Mouse (Mus musculus): ENCODE measurements at regions not wholly inside any gene's neighbourhood (a gene's known extent, or its start where the extent isn't known, plus 50 kb on each side); places are given as distances from the start of the nearest gene placed in this dataset.

DNA sequence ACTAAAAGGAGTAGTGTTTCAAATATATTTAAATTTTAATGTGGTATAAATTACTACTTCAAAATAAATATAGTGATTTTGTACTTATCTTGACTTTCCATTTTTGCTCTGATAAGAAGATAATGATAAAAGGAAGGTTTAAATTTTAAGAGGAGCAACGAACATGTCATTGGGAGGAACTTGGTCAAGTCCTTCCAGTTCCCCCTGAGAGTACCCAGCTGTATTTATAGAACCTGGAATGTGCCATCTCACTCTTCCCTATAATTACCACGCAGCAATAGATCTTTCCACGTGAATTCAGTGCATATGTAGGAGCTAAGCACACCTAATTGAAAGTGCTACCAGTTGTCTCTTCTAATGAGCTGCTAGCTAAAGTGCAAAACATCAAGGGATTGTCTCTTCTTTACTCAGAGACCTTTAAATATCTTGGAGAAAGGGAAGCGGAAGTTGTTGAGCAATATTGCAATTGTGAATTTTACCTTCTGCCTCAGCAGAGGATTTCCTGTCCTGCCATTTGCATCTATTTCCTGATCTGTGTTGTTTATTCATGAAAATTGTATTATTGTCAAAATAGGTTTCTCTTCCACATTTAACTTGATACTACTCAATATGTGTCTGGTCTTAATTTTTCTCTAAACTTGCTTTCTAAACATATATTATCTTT, 1243.0 kb upstream of the Zeb2 start:
- no peak for DNase-seq (ENCODE audit: low spot score in 2 of 2)

DNA sequence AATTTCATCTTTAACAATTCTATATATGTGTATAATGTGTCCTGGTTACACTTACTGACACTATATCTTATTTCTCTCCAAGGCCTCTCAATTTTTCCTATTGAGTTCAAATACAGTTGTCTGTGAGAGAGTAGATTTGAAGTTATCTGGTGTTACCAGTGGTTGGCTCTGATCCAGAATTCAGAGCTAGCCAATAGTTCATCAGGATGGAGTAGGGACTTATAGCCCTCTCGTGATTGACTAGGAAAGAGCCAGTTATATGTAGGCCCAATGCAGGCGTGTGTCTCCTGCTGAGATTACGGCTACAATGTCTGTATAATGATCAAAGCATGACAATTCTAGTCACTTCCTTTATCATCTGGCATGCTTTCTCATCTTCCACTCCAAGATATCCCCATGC, 1241.0 kb upstream of the Zeb2 start:
- DNase-seq (ENCODE audit: low spot score in 2 of 2): no peak

DNA sequence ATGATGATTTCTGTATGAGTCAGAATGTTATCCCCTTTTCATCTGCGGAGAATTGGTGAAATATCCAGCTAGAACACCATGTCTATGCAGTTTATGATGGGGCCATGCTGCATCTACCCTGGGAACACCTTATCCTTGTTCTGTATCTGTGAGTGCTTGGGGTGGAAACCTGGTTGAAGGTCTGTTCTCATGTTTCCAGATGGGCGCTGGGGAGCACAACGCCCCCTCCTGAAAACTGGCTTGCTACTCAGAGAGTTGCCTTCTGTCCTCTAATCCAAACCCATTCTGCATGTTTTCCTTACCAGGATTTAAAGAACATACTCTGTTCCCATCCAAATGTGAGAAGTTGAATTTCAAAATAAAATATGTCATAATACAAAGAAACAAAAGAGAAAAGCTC, 1239.5 kb upstream of the Zeb2 start:
- peak in 1 of 2 experiments; percentile 14 for DNase-seq (ENCODE audit: low spot score in 2 of 2)

DNA sequence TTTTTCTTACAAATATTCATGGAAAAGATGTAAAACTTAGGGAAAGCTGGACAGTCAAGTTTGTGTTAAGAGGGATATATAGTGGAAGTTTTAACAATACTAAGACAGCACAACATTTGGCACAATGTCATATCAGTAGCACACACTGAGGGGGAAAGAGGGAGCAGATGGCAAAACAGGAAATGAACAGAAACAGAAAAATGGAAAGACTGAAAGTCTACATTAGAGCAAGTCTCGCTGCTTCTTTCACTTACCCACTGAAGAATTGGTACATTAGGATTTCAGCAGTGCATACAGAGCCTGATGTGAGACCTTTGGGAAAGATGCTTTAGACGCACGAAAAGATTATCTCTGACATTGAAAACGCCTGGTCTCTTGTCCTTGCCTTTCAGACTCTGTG, 1223.5 kb upstream of the Zeb2 start:
- DNase-seq (ENCODE audit: low spot score in 2 of 2): no peak

DNA sequence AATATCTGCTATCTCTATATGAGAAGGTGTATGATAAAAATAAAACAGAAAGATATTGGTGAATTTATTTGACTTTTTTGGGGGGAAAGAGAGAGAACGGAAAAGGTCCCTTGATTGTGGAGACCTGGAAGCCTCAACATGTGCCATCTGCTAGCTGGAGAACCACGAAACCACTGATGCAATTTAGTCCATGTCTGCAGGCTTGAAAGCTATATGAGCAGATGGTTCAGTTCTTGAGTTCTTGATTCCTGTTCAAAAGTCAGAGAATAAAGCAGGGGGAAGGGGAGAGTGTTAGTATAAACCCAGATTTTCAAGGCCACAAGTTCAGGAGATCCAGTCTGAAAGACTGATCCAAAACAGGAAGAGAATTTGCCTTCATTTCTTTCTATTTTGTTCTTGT, 1199.5 kb upstream of the Zeb2 start:
- DNase-seq (ENCODE audit: low spot score in 2 of 2): no peak

DNA sequence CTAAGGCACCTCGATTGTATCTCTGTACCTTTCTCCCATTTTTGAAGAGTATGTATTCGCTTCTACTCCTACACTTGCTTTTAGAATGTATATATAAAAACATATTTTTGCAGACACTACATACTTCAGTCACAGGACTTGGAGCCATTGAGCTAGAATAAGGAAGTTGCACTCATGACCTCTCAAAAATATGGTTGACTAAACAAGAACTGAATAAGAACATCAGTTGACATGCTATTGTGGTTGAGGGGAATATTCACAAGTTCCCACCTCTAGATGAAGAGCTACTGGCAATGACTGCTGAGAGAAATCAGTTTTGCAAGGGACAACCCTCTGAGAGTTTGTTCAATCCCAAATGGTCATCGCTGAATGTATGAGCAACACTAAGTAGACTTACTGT, 1198.0 kb upstream of the Zeb2 start:
- no peak for DNase-seq (ENCODE audit: low spot score in 2 of 2)

DNA sequence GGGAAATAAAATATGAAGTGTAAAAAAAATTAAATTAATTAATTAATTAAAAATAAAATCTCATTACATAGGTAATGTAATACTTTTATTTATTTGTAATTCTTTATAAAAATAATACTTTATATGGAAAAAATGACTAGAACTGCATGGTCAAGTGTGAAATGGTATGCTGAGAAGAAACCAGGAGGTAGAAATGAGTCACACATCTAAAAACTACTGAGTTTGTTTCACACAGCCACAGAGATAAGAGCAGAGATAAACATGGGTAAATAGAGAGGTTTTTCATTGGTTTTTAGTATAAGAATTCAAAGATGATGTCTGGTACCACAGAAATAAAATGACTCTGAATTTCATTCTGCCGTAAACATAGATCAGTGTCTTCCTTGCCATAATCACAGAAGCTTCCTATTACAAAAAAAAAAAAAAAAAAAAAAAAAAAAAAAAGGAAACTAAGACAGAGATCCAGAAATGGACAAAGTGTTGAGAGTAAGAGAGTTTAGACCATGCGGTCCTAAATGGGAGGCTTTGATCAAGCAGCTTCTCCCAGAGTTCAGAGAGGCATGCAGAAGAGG, 1190.5 kb upstream of the Zeb2 start:
- no peak for DNase-seq (ENCODE audit: low spot score in 2 of 2)

DNA sequence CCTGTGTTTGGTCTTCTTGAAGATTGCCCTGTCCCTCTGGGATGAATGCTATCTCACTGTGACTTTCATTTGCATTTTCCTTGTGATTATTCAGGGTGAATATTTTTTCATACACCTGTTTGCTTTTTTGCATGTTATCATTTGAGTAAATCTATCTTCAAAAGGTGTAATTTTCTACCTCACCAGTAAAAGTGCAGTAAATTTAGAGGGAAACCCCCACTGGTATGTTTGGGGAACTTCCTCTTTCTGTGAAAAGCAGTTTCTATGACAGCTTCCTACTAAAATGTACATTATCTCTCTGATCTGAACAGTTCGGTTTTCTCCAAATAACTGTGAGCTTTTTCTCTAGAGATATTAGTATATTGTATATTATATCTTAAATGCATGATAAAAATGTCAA, 1185.4 kb upstream of the Zeb2 start:
- no peak for DNase-seq (ENCODE audit: low spot score in 2 of 2)

DNA sequence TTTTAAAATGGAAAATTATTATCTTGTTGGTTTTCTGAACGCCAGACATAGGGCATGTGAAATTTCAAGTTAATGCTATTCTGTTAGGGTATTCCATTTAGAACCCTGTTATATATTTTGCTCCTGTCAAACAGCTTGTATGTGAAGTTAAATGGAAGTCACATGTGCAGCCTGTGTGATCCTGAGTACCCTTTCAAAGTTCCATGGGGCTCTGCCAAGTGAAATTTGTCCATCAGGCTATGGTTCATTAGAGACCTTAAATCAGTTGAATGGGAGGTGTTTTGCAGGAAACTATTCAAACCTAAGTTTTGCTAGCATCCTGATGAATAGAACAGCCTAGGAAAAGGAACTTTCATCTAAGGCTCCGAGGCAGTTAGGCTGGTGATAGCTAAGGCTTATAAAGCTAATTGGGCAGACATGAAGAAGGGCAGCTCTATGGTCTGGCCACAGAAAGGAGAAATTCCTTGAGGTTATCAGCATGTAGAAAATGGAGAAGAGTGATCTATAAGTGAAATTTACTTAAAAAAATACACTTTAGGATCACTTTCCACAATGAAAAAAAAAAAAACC, 1180.2 kb upstream of the Zeb2 start:
- no peak for DNase-seq (ENCODE audit: low spot score in 2 of 2)

DNA sequence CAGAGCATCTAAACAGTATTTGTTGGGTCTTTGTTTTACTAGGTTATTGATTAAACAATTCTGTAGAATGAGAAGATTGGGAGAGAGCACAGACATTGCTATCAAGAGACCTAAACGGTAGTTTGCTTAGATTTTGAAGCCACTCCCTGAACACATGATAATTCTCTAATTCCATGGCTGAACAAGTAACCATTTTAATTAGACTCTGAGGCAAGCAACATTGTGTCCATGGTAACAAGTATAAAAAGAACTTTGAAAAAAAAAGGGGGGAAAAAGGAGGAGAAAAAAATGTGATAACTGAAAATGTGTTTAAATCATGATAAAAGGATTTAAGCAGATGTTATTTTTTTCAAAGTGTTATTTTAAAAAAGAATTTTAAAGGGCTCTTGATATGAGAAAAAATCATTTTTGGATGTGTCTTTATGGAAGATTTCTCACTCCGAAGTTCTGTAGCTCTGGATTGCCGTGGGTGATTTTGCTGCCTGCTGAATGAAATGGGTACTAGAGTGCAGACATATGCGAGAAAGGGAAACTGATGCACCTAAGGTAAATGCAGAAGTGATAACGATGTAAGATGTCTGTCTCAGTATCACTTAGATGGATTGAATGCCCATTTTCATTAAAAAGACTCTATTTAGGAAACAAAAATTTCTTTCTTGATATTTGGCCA, 1166.9 kb upstream of the Zeb2 start:
- peak in 1 of 2 experiments; percentile 29 for DNase-seq (ENCODE audit: low spot score in 2 of 2)

DNA sequence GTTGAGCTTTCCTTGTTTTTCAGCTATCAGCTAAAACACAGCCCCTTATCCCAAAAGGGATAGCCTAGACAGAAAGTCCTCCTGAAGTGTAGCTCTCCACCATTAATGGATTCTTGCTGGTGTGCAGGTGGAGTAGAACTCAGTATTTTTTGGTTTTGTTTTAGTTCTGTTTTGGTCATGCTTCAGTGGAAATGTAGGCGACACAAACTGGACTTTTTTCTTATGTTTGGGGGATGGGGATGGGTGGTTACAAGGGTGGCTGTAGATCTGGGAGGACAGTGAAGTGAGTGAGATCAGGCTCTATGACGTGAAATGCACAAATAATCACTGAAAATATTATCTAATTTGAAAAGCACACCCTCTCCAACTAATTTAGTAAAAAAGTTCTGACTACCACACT, 1163.6 kb upstream of the Zeb2 start:
- no peak for DNase-seq (ENCODE audit: low spot score in 2 of 2)

DNA sequence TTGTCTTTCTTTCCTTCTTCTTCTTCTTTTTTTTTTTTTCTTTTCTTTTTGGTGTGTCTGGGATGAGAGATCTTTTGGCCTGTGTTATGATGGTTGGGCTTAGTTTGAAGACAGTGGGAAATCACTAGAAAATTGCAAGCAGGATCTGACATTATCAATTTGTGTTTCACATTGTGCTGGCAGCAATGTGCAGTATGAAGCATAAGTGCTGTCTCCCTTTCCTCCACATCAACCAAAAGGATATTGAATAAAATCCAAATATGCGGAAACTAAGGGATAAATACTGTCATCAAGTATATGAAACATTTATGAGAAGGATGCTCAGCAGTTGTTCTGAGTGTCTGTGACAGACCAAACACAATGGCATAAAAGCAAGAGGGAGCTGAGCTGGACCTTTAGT, 1144.4 kb upstream of the Zeb2 start:
- no peak for DNase-seq (ENCODE audit: low spot score in 2 of 2)

DNA sequence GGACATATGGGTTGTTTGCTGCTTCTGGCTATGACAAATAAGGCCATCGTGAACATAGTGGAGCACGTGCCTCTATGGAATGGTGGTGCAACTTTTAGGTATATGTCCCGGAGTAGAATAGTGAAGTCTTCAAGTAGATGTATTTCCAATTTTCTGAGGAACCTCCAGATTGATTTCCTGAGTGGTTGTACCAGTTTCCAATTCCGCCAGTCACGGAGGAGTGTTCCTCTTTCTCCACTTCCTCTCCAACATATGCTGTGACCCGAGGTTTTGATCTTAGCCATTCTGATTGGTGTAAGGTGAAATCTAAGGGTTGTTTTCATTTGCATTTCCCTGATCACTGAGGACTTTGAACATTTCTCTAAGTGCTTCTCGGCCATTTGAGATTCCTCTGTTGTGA, 1134.4 kb upstream of the Zeb2 start:
- no peak for DNase-seq (ENCODE audit: low spot score in 2 of 2)

DNA sequence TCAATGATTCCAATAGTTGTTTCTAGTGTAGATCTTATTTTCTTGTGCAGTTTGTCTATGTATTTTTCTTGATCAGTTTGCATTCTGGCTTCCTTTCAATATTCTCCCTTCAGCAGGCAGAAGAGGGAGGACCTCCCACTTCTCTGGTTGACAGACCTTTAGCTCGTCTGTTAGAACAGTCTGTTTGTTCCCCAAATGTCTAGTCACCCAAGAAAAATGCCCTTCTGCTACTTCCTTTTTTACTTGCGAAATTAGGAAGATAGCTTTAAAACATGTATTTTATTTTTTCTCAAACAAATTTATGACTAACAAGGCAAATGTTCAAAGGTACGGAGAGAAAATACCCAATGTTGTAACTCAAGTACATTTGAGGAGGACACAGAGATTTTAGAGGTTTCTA, 1128.5 kb upstream of the Zeb2 start:
- DNase-seq (ENCODE audit: low spot score in 2 of 2): no peak

DNA sequence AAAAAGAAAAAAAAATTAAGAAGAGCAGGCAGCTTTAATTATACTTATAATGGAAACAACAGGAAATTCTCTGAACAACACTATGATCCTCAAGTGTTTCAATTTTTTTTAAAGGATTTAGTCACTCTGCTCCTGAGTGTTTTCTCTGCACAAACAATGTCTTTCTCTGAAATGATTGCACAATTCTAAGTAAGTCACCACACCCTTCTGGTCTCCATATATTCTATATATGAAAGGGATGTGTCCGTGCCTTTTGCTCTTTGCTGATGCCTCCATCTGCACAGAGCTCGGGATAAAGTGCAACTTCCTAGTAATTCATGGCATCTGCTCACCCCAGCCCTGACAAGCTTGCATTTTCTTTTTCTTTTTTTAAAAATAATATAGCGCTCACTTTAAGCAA, 1127.5 kb upstream of the Zeb2 start:
- no peak for DNase-seq (ENCODE audit: low spot score in 2 of 2)

DNA sequence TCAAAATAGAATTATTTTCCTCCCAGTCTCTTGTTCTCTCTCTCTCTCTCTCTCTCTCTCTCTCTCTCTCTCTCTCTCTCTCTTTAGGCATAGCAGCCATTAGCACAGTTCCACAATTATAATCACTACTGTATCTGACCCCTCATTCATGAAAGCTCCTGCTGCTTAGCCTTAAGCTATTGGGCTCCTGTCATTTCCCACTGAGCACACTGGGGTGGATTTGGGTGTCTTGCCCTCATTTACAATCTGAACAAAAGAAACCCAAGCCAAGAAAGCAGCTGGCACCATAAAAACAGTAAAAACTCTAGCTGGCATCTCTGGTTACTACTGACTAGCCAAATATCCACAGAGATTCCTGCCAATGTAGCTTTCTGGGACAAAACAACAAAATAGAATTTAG, 1125.6 kb upstream of the Zeb2 start:
- no peak for DNase-seq (ENCODE audit: low spot score in 2 of 2)

DNA sequence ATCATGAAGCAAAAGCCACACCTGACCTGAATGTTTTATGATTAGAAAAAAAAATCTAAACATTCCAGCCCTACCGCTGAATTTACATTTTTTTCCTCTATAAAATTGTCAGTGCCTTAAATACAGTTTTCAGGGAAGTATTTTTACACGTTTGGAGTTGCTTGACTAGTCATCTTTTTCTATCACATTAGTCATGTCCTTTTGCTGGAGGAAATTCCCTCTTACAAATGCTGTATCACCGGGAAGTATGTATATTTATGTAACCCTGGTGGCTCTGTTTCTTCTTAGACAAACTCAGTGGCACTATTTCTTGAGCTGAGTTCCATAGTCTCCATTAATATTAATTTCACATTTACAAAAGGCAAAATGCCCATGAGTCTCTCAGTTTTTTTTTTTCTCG, 1122.7 kb upstream of the Zeb2 start:
- DNase-seq (ENCODE audit: low spot score in 2 of 2): no peak

DNA sequence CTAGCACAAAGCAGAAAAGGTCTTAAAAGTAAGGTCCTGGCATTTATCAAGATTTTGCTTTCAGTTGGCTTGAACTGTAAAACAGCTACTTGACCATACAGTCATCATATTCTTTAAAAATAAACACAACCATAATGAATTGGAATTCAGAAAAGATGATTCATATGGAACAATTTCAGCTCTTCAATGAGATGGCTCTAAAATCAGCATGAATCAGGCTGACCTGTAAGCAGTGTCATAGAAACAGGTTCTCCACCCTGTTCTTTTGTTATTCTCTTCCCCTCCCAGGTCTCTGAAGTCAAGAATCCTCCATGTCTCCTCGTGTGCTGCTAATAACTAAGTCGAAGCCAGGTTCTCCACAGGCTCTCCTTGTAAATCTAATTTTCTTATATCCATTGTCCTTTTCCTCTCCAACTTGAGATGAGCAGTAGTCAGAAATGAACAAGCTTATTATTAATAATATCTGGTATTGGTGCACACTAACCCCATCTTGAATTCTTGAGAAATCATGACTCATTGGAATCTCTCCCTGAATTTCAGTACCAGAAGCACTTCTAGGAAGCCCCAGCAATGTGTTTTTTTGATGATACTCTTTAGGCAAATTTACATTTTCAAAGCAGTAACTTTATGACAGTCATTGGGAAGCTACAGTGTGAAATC, 1113.7 kb upstream of the Zeb2 start:
- no peak for DNase-seq (ENCODE audit: low spot score in 2 of 2)

DNA sequence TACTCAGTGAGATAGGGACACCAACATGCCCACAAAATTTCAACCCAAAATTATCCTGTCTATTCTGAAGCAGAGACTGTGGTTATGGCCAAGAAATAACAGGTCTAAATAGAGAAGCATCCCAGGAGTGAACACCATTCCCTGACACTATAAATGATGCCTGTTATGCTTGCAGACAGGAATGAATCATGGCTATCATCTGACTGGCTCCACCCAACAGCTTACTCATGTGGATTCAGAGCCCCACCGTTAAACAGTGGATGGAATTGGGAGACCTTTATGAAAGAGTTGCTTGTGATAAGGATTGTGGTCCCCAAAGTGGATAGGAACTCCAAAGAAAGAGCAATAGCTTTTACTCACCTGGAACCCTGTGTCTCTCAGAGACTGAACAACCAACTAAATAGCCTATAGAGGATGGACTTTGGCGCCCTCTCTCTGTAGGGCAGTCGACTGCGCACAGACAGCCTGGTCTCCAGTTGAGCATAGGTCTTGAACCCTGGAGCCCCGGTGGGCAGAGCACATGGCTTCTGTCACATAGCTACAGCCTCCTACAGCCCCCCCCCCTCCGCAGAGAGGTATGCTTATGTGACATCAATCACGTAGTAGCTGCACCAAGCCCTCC, 1101.3 kb upstream of the Zeb2 start:
- no peak for DNase-seq (ENCODE audit: low spot score in 2 of 2)

DNA sequence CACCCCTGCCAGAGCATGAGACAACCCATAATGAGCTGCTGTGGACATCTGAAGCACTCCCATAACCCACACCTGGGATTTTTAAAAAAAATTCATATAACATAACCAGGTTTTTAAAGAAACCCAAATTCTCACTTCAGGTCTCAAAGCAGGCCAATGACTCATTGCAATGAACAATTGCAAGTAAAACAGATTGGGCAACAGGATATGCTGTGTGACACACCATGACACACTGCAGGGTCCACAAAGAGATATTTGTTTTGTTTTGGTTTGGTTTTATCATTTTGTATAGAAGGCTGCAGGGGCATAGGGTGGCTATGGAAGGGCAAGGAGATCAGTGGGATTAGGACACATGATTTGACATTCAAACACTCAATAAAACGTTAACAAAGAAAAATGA, 1082.1 kb upstream of the Zeb2 start:
- DNase-seq (ENCODE audit: low spot score in 2 of 2): no peak

DNA sequence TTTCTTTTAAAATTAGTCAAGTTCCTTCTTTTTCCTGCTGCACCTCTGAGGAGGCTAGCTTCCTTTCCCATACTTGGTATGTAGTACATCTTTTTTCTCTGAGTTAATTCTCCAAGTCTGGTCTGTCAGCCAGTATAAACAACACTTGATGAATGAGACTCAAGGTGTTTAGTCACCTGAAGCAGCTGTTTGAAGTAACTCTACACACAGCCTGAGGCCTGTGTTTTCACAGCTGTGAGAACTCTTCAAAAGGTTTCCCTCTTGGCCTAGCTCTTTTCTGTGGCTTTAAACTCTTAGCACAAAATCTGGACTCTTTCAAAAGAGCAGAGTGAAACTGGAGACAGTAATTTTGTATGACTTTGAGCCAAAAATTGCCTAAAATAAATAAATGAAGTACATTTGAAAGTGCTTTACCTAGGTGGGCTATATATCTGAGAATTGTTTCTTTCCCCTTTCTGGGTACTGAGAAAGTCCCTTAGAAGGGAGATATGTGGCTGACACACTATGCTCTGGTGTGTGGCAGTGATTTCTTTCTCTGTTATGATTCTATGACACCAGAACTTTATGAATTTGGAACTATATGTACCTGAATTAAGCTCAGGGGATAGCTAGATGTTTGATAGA, 1070.2 kb upstream of the Zeb2 start:
- no peak for DNase-seq (ENCODE audit: low spot score in 2 of 2)

DNA sequence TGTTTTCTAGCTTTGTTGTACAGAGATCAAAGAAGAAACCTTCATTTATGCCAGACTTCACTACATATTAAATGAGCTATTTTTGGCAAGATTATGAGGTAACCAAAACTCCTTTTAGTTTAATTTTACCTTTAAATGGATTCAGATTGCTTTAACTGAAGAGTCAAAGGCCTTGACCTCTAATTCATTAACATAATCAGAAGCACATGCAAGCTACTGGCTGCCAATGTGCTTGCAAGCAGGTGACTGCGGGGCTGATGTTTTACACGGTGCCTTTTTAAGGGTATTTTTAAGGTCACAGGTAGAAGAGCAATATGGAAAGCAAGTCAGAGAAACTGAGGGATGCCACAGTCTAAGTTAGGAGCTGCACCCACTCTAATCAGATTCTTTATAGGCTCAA, 1066.0 kb upstream of the Zeb2 start:
- no peak for DNase-seq (ENCODE audit: low spot score in 2 of 2)
